8 mouse cellular contexts compared by ENCODE assay signal in genomic region chr9:50527860-50528259, GRCm38 (mm10). TPM values are rescaled to one million over a fixed set of nuclear protein-coding genes. Genes with fewer than 3 reads are reported as not detected.
DNase-seq lines count a peak whose midpoint lies in the region; ATAC-seq and TF ChIP-seq lines count a peak whose summit lies in the region.

No protein-coding gene starts in this region.

- no peak overlapping the region for H3K27ac ChIP-seq in kidney, embryonic 14.5 days (ENCODE audit: low read depth, low read length)

- no peaks in the 10 kb centered on the region for H3K9me3 ChIP-seq in kidney, embryonic 14.5 days (ENCODE audit: control insufficient read depth, low read length)
- no peaks in the 10 kb centered on the region for H3K9me3 ChIP-seq in G1E (replicated peaks)

- H3K27me3 ChIP-seq in kidney, embryonic 14.5 days (ENCODE audit: control insufficient read depth, insufficient read depth, low read length): no peaks in the 10 kb centered on the region
- no peaks in the 10 kb centered on the region for H3K27me3 ChIP-seq in G1E (ENCODE audit: insufficient read depth, low read length)

- H3K4me3 ChIP-seq in kidney, embryonic 14.5 days (ENCODE audit: low read length): peak overlapping the region; percentile 75
- H3K4me3 ChIP-seq in G1E (ENCODE audit: low read depth, low read length): peak overlapping the region; percentile 93

- 42% methylated on average over 7 of the region's 7 CpGs for WGBS in kidney, embryonic 14.5 days

- DNase-seq in kidney, adult 9 months: no peak
- DNase-seq in G1E (ENCODE audit: low spot score): peak; percentile 20
- peak; percentile 40 for DNase-seq in lung, postnatal 10 days
- no peak for DNase-seq in right cerebral cortex, postnatal 4 days
- DNase-seq in cerebellum, postnatal 36 days: no peak
- DNase-seq in cerebellum, postnatal 4 days (ENCODE audit: low spot score in 2 of 2): no peak

- H3K36me3 ChIP-seq in kidney, embryonic 14.5 days (ENCODE audit: control insufficient read depth, insufficient read depth, low read length): no peaks in the 10 kb centered on the region; the same call in 1 of the 2 replicates
- H3K36me3 ChIP-seq in G1E (replicated peaks): peaks cover 24% of the 10 kb centered on the region

- H3K4me2 ChIP-seq in kidney, embryonic 14.5 days (replicated peaks; ENCODE audit: low read depth, low read length): peak overlapping the region; percentile 57

- peak; percentile 44; the same call in 1 of the 2 replicates for ATAC-seq in kidney, embryonic 14.5 days (ENCODE audit: low FRiP score, low TSS enrichment)
- no peak for ATAC-seq in G1E (ENCODE audit: extremely low read depth, insufficient number of reproducible peaks, low FRiP score, poor library complexity, severe bottlenecking)
- ATAC-seq in granulocyte monocyte progenitor cell, adult 5-6 weeks (replicated peaks; ENCODE audit: poor library complexity, severe bottlenecking): peak; percentile 35

- no peak for TF ChIP-seq CTCF in G1E (IDR thresholded peaks at IDR 0.05; ENCODE audit: low read depth, low read length)

- H3K9ac ChIP-seq in kidney, embryonic 14.5 days (ENCODE audit: low read depth, low read length): peak overlapping the region; percentile 71; the same call in 1 of the 2 replicates

- H3K4me1 ChIP-seq in kidney, embryonic 14.5 days (ENCODE audit: control insufficient read depth, insufficient read depth, low read length): no peaks in the 10 kb centered on the region; the same call in 1 of the 2 replicates
- peaks cover 16% of the 10 kb centered on the region for H3K4me1 ChIP-seq in G1E (ENCODE audit: insufficient read depth, low read depth, low read length)

RNA-seq across cellular contexts. Expression of gene Pts, which starts 0.7 kb away (rescaled TPM):
- 85.3 and 89.4 TPM in 2 replicates for polyA plus RNA-seq in kidney, embryonic 14.5 days (2014; fragmentation: Nextera tagmentation; extraction: Ambion mirVana)
- total RNA-seq in G1E (2014; fragmentation: Nextera tagmentation) (43.9 and 48.2 TPM in 2 replicates), G1E (2017) (52.3 and 59.4 TPM in 2 replicates)
- polyA plus RNA-seq in G1E (2012): 7.1 and 14.6 TPM in 2 replicates
- total RNA-seq in granulocyte monocyte progenitor cell, adult 5-6 weeks (2014; fragmentation: Nextera tagmentation): 107 and 145 TPM in 2 replicates
- total RNA-seq in granulocyte monocyte progenitor cell, adult 5-6 weeks (2017): 77.5 and 108 TPM in 2 replicates

RNA-seq across cellular contexts. Expression of gene Il18, which starts 26.8 kb away (rescaled TPM):
- 0.88 and 1.2 TPM in 2 replicates for polyA plus RNA-seq in kidney, embryonic 14.5 days (2014; fragmentation: Nextera tagmentation; extraction: Ambion mirVana)
- total RNA-seq in G1E (2014; fragmentation: Nextera tagmentation): not detected in 2 replicates
- total RNA-seq in G1E (2017): not detected in 2 replicates
- not detected in 2 replicates for polyA plus RNA-seq in G1E (2012)
- total RNA-seq in granulocyte monocyte progenitor cell, adult 5-6 weeks (2014; fragmentation: Nextera tagmentation): 1.0 and 4.5 TPM in 2 replicates
- total RNA-seq in granulocyte monocyte progenitor cell, adult 5-6 weeks (2017): 2.6 and 4.2 TPM in 2 replicates

RNA-seq across cellular contexts. Expression of gene Bco2, which starts 27.1 kb away (rescaled TPM):
- 0.16 TPM in 1 of 2 replicates, not detected in the other for polyA plus RNA-seq in kidney, embryonic 14.5 days (2014; fragmentation: Nextera tagmentation; extraction: Ambion mirVana)
- total RNA-seq in G1E (2014; fragmentation: Nextera tagmentation) (0.34 TPM in 1 of 2 replicates, not detected in the other), G1E (2017) (0.11 TPM in 1 of 2 replicates, not detected in the other)
- not detected in 2 replicates for polyA plus RNA-seq in G1E (2012)
- total RNA-seq in granulocyte monocyte progenitor cell, adult 5-6 weeks (2014; fragmentation: Nextera tagmentation): not detected in 2 replicates
- total RNA-seq in granulocyte monocyte progenitor cell, adult 5-6 weeks (2017): 0.62 and 1.0 TPM in 2 replicates

RNA-seq across cellular contexts. Expression of gene Tex12, which starts 33.3 kb away (rescaled TPM):
- polyA plus RNA-seq in kidney, embryonic 14.5 days (2014; fragmentation: Nextera tagmentation; extraction: Ambion mirVana): not detected in 2 replicates
- total RNA-seq in G1E (2014; fragmentation: Nextera tagmentation) (not detected in 2 replicates), G1E (2017) (not detected in 2 replicates)
- not detected in 2 replicates for polyA plus RNA-seq in G1E (2012)
- not detected in 2 replicates for total RNA-seq in granulocyte monocyte progenitor cell, adult 5-6 weeks (2014; fragmentation: Nextera tagmentation)
- total RNA-seq in granulocyte monocyte progenitor cell, adult 5-6 weeks (2017): not detected in 2 replicates

RNA-seq across cellular contexts. Expression of gene Plet1, which starts 33.5 kb away (rescaled TPM):
- 32.1 and 36.7 TPM in 2 replicates for polyA plus RNA-seq in kidney, embryonic 14.5 days (2014; fragmentation: Nextera tagmentation; extraction: Ambion mirVana)
- total RNA-seq in G1E (2014; fragmentation: Nextera tagmentation) (not detected in 2 replicates), G1E (2017) (0.17 TPM in 1 of 2 replicates, not detected in the other)
- polyA plus RNA-seq in G1E (2012): 0.08 TPM in 1 of 2 replicates, not detected in the other
- 5.2 TPM in 1 of 2 replicates, not detected in the other for total RNA-seq in granulocyte monocyte progenitor cell, adult 5-6 weeks (2014; fragmentation: Nextera tagmentation)
- total RNA-seq in granulocyte monocyte progenitor cell, adult 5-6 weeks (2017): not detected in 2 replicates

Comparison
In these comparisons a context has a peak if more than half of its experiments do, and no peak if none do; other contexts are left out.
1. DNase-seq: peak in G1E (single experiment) and lung, postnatal 10 days (single experiment); none in kidney, adult 9 months (single experiment), right cerebral cortex, postnatal 4 days (single experiment), cerebellum, postnatal 36 days (0 of 2) and cerebellum, postnatal 4 days (0 of 2).